Mouse (Mus musculus): Measurements from ENCODE around the gene Zcwpw1. TPM values are rescaled to one million over a fixed set of nuclear protein-coding genes. Genes with fewer than 3 reads are reported as not detected.
"Not testable (repeated sequence)": the region's sequence is repeated elsewhere in the genome, so short reads cannot be mapped to it uniquely, and the experiment has no call there.

Gene Zcwpw1
- total RNA-seq, 1 experiment = 33.0 TPM

- H3K9me3 ChIP-seq (ENCODE audit: control insufficient read depth, insufficient read depth, low read depth, low read length); H3K36me3 ChIP-seq (ENCODE audit: control insufficient read depth, insufficient read depth, low read length, poor library complexity, severe bottlenecking); H3K27ac ChIP-seq (ENCODE audit: insufficient read depth, low read depth, low read length, poor library complexity, severe bottlenecking); DNase-seq (ENCODE audit: low read depth, low spot score); in situ Hi-C loops (cut with MboI; ENCODE audit: low sequenced_read_pairs in 2 of 2, unreplicated experiment in 2 of 2); H3K4me3 ChIP-seq (ENCODE audit: insufficient read depth in 1 of 2, low read depth in 1 of 2, low read length in 2 of 2, poor library complexity in 1 of 2, severe bottlenecking in 1 of 2); H3K9ac ChIP-seq (ENCODE audit: insufficient read depth, low read depth, low read length, poor library complexity, severe bottlenecking); H3K4me1 ChIP-seq (ENCODE audit: control insufficient read depth in 2 of 2, insufficient read depth in 2 of 2, low read length in 2 of 2, poor library complexity in 1 of 2): not testable (repeated sequence)
Observed at GRCm38 (mm10) chr5:137856870-137857269, 69.3 kb downstream of the Zcwpw1 start.

GRCm38 (mm10) chr5:137857960-137858710 lies 70.5 kb downstream of the Zcwpw1 start, which contains the start of gene Pilrb1:
Pilrb1 (minus strand) TSS chr5:137858106.
- H3K4me1 ChIP-seq (ENCODE audit: control insufficient read depth in 2 of 2, insufficient read depth in 2 of 2, low read length in 2 of 2, poor library complexity in 1 of 2); H3K27ac ChIP-seq (ENCODE audit: insufficient read depth, low read depth, low read length, poor library complexity, severe bottlenecking); H3K9me3 ChIP-seq (ENCODE audit: control insufficient read depth, insufficient read depth, low read depth, low read length); H3K36me3 ChIP-seq (ENCODE audit: control insufficient read depth, insufficient read depth, low read length, poor library complexity, severe bottlenecking); in situ Hi-C loops (cut with MboI; ENCODE audit: low sequenced_read_pairs in 2 of 2, unreplicated experiment in 2 of 2); DNase-seq (ENCODE audit: low read depth, low spot score); H3K4me3 ChIP-seq (ENCODE audit: insufficient read depth in 1 of 2, low read depth in 1 of 2, low read length in 2 of 2, poor library complexity in 1 of 2, severe bottlenecking in 1 of 2); H3K9ac ChIP-seq (ENCODE audit: insufficient read depth, low read depth, low read length, poor library complexity, severe bottlenecking): not testable (repeated sequence)

GRCm38 (mm10) chr5:137864008-137864407 lies 76.4 kb downstream of the Zcwpw1 start:
- H3K9me3 ChIP-seq (ENCODE audit: control insufficient read depth, insufficient read depth, low read depth, low read length); H3K4me1 ChIP-seq (ENCODE audit: control insufficient read depth in 2 of 2, insufficient read depth in 2 of 2, low read length in 2 of 2, poor library complexity in 1 of 2); DNase-seq (ENCODE audit: low read depth, low spot score); H3K9ac ChIP-seq (ENCODE audit: insufficient read depth, low read depth, low read length, poor library complexity, severe bottlenecking); H3K27ac ChIP-seq (ENCODE audit: insufficient read depth, low read depth, low read length, poor library complexity, severe bottlenecking); H3K4me3 ChIP-seq (ENCODE audit: insufficient read depth in 1 of 2, low read depth in 1 of 2, low read length in 2 of 2, poor library complexity in 1 of 2, severe bottlenecking in 1 of 2); H3K36me3 ChIP-seq (ENCODE audit: control insufficient read depth, insufficient read depth, low read length, poor library complexity, severe bottlenecking); in situ Hi-C loops (cut with MboI; ENCODE audit: low sequenced_read_pairs in 2 of 2, unreplicated experiment in 2 of 2): not testable (repeated sequence)

- H3K27ac ChIP-seq (ENCODE audit: insufficient read depth, low read depth, low read length, poor library complexity, severe bottlenecking); H3K36me3 ChIP-seq (ENCODE audit: control insufficient read depth, insufficient read depth, low read length, poor library complexity, severe bottlenecking); H3K4me3 ChIP-seq (ENCODE audit: insufficient read depth in 1 of 2, low read depth in 1 of 2, low read length in 2 of 2, poor library complexity in 1 of 2, severe bottlenecking in 1 of 2); in situ Hi-C loops (cut with MboI; ENCODE audit: low sequenced_read_pairs in 2 of 2, unreplicated experiment in 2 of 2); H3K9me3 ChIP-seq (ENCODE audit: control insufficient read depth, insufficient read depth, low read depth, low read length); DNase-seq (ENCODE audit: low read depth, low spot score); H3K9ac ChIP-seq (ENCODE audit: insufficient read depth, low read depth, low read length, poor library complexity, severe bottlenecking); H3K4me1 ChIP-seq (ENCODE audit: control insufficient read depth in 2 of 2, insufficient read depth in 2 of 2, low read length in 2 of 2, poor library complexity in 1 of 2): not testable (repeated sequence)
Observed at GRCm38 (mm10) chr5:137868600-137868999, 81.0 kb downstream of the Zcwpw1 start.

GRCm38 (mm10) chr5:137871644-137872380 lies 84.2 kb downstream of the Zcwpw1 start, which contains the start of gene Pilrb2:
Pilrb2 (minus strand) TSS chr5:137871815.
- DNase-seq (ENCODE audit: low read depth, low spot score); in situ Hi-C loops (cut with MboI; ENCODE audit: low sequenced_read_pairs in 2 of 2, unreplicated experiment in 2 of 2); H3K4me1 ChIP-seq (ENCODE audit: control insufficient read depth in 2 of 2, insufficient read depth in 2 of 2, low read length in 2 of 2, poor library complexity in 1 of 2); H3K9ac ChIP-seq (ENCODE audit: insufficient read depth, low read depth, low read length, poor library complexity, severe bottlenecking); H3K27ac ChIP-seq (ENCODE audit: insufficient read depth, low read depth, low read length, poor library complexity, severe bottlenecking); H3K9me3 ChIP-seq (ENCODE audit: control insufficient read depth, insufficient read depth, low read depth, low read length); H3K4me3 ChIP-seq (ENCODE audit: insufficient read depth in 1 of 2, low read depth in 1 of 2, low read length in 2 of 2, poor library complexity in 1 of 2, severe bottlenecking in 1 of 2); H3K36me3 ChIP-seq (ENCODE audit: control insufficient read depth, insufficient read depth, low read length, poor library complexity, severe bottlenecking): not testable (repeated sequence)

Other genes with a start within 250 kb of the Zcwpw1 start
- not detected in 2 replicates for gene Actl6b, start 234.3 kb upstream of the Zcwpw1 start, total RNA-seq (2012; rRNA removed)
- 3.7 and 7.6 TPM in 2 replicates for gene Tfr2, start 218.0 kb upstream of the Zcwpw1 start, total RNA-seq (2012; rRNA removed)
- gene Mospd3, start 186.7 kb upstream of the Zcwpw1 start, total RNA-seq (2012; rRNA removed) = 7.8 and 12.9 TPM in 2 replicates
- gene Pcolce, start 174.0 kb upstream of the Zcwpw1 start, total RNA-seq (2012; rRNA removed) = 134 and 157 TPM in 2 replicates
- 1.1 and 2.2 TPM in 2 replicates for gene Fbxo24, start 158.8 kb upstream of the Zcwpw1 start, total RNA-seq (2012; rRNA removed)
- 12.7 and 23.0 TPM in 2 replicates for gene Lrch4, start 158.7 kb upstream of the Zcwpw1 start, total RNA-seq (2012; rRNA removed)
- gene Gm20605, start 158.6 kb upstream of the Zcwpw1 start, total RNA-seq (2012; rRNA removed) = 7.8 and 13.6 TPM in 2 replicates
- gene Sap25, start 146.5 kb upstream of the Zcwpw1 start, total RNA-seq (2012; rRNA removed) = 12.0 and 24.0 TPM in 2 replicates
- 0.85 and 1.5 TPM in 2 replicates for gene Irs3, start 142.1 kb upstream of the Zcwpw1 start, total RNA-seq (2012; rRNA removed)
- gene Agfg2, start 103.1 kb upstream of the Zcwpw1 start, total RNA-seq (2012; rRNA removed) = 12.3 and 12.5 TPM in 2 replicates
- 5.9 and 7.4 TPM in 2 replicates for gene Nyap1, start 46.2 kb upstream of the Zcwpw1 start, total RNA-seq (2012; rRNA removed)
- gene Tsc22d4, start 42.1 kb upstream of the Zcwpw1 start, total RNA-seq (2012; rRNA removed) = 15.9 and 21.6 TPM in 2 replicates
- gene Ppp1r35, start 8.9 kb upstream of the Zcwpw1 start, total RNA-seq (2012; rRNA removed) = 27.6 and 34.5 TPM in 2 replicates
- 42.3 and 43.0 TPM in 2 replicates for gene Mepce, start 143 bp upstream of the Zcwpw1 start, total RNA-seq (2012; rRNA removed)
- 0.21 and 0.62 TPM in 2 replicates for gene Pilra, start 48.5 kb downstream of the Zcwpw1 start, total RNA-seq (2012; rRNA removed)
- gene Pilrb1, start 70.3 kb downstream of the Zcwpw1 start, total RNA-seq (2012; rRNA removed) = not detected in 2 replicates
- not detected in 2 replicates for gene Pilrb2, start 84.0 kb downstream of the Zcwpw1 start, total RNA-seq (2012; rRNA removed)
- 0.26 and 0.31 TPM in 2 replicates for gene Cyp3a13, start 133.8 kb downstream of the Zcwpw1 start, total RNA-seq (2012; rRNA removed)
- 0.04 TPM in 1 of 2 replicates, not detected in the other for gene Gjc3, start 175.3 kb downstream of the Zcwpw1 start, total RNA-seq (2012; rRNA removed)
- not detected in 2 replicates for gene Azgp1, start 193.7 kb downstream of the Zcwpw1 start, total RNA-seq (2012; rRNA removed)
- gene Smok3a, start 233.5 kb downstream of the Zcwpw1 start, total RNA-seq (2012; rRNA removed) = not detected in 2 replicates
- gene Smok3b, start 233.6 kb downstream of the Zcwpw1 start, total RNA-seq (2012; rRNA removed) = not detected in 2 replicates